Mouse (Mus musculus): ENCODE results near the gene Slc27a5.

Gene Slc27a5

GRCm38 (mm10) chr7:12998053-12998452 lies at the start of gene Slc27a5:
Gene Slc27a5, minus strand, starts transcription at chr7:12998192.
- TF ChIP-seq GATA4 (IDR thresholded peaks at IDR 0.05; ENCODE audit: insufficient replicate concordance, low read length) = no peak; the same call in 1 of the 2 replicates

GRCm38 (mm10) chr7:13046084-13046483 lies 48.1 kb upstream of the Slc27a5 start:
- TF ChIP-seq GATA4 (IDR thresholded peaks at IDR 0.05; ENCODE audit: insufficient replicate concordance, low read length) = no peak

DNA sequence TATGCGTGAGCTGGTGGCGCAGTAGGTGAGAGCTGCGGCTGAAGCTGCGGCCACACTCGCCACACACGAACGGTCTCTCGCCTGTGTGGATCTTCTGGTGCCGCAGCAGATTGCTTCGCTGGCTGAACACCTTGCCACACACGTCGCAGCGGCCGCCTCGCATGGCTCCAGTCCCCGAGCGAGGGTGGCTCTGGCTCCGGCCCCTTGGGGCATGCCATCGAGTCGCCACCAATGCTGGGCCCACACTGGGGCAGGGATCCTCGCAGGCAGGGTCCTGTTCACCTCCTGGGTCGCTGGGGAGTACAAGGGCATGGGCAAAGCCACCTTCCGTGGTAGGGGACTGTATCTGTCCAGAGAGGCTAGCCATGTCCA lies 46.2 kb upstream of the Slc27a5 start:
- TF ChIP-seq GATA4 (IDR thresholded peaks at IDR 0.05; ENCODE audit: insufficient replicate concordance, low read length) = no peak

- no peak for TF ChIP-seq GATA4 (IDR thresholded peaks at IDR 0.05; ENCODE audit: insufficient replicate concordance, low read length)
These were observed 45.7 kb upstream of the Slc27a5 start for GRCm38 (mm10) chr7:13043445-13044253.

DNA sequence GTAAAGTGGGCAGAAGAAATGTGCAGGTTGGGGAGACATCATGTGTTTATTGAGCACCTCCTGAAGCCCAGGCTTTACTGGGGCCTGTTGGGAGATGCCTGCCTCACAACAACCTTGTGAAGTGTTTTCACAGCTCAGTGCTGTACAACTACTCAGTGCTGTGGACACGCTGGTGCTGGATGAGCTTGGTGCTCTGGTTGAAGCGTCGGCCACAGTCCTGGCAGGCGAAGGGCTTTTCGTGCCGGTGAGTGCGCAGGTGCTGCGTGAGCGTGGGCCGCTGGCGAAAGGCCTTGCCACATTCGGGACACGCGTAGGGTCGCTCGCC lies 45.1 kb upstream of the Slc27a5 start:
- TF ChIP-seq GATA4 (IDR thresholded peaks at IDR 0.05; ENCODE audit: insufficient replicate concordance, low read length) = no peak

GRCm38 (mm10) chr7:13042511-13042910 lies 44.5 kb upstream of the Slc27a5 start:
- no peak for TF ChIP-seq GATA4 (IDR thresholded peaks at IDR 0.05; ENCODE audit: insufficient replicate concordance, low read length)

DNA sequence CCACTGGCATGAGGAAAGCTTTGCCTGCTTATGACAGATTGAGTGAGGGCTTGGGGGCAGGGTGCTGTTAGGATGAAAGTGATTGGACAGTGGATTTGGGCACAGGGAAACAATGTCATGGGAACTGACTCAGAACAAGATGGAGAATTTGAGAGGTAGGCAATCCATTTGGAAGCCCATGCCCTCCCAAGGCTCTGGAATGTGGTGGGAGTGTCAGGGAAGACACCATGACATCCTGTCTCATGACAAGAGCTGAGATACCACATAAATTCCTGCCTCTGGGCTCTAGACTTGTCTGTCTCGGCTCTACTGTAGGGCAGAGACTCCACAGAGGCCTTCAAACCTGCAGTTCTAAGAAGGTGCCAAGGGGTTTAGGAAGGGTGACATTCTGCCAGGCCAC lies 43.3 kb upstream of the Slc27a5 start:
- TF ChIP-seq GATA4 (IDR thresholded peaks at IDR 0.05; ENCODE audit: insufficient replicate concordance, low read length) = no peak

DNA sequence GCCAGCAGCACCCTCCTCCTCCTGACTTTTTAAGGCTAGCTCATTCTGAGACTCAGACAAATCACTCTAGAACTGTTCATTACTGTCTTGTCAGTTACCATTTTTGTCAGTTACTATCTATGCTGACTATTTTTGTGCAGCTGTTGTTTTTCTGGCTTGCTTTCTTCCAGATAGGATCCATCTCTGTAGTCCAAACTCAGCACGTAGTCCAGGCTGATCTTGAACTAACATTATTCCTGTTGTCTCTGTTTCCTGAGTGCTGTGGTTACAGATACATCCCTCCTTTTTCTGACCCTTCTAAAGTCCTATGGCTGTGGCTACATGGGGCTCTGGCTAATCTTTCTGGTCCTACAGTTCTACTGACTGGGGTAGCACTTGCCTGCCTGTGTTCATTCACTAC lies 41.2 kb upstream of the Slc27a5 start:
- TF ChIP-seq GATA4 (IDR thresholded peaks at IDR 0.05; ENCODE audit: insufficient replicate concordance, low read length) = no peak

DNA sequence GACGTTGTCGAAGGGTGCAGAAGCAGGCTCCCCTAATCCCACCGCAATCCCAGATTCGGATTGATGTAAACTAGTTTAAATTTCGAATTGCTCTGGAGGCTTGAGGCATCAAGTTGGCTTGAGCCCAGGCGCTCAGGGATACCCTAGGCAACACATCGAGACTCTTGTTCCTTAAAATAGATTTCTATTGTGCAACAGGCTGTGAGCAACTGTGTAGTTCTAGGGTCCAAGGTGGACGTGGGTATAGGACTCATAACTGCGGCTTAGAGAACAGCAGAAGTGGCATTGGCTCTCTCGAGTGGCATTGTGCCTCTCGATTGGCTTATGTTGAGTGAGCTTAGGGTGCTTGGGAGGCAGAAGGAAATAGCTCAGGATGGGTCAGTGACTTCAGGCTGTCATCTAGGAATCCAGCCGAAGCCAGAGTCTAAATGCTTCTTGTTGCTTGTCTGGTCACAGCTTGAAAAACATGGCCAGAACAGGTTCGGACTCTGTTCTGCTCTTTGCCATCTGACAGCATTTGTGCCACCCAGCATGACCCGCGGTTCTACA lies 40.7 kb upstream of the Slc27a5 start:
- TF ChIP-seq GATA4 (IDR thresholded peaks at IDR 0.05; ENCODE audit: insufficient replicate concordance, low read length) = no peak

DNA sequence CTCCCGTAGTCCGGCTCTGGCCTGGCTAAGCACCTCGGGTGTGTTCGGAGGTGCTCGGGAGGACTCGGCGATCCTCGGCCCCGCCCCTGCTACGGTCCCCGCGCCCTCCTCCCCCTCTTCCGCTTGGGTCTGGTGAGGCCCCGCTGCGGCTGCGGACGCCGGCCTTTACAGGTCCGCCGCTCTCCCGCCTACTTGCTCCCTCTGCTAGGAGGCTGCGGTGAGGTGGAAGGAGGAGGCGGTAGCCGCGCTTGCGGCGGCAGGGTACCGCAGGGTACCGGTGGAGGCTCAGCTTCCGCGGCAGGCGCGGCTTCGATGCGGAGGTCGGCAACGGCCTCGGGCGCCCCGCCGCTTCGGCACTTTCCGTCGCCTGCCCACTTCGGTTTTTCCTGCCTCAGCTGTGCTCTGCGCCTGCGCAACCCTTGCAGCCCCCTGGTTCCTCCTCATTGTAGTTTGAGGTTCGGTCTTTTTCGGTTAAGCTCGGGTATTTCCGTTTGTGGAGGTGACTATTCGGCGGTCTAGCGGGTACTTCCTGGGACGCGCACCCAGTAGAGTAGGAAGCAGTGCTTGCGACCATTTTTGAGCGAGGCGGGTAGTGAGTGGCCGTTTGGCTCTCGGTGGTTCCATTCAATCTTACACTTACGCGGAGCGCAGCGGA lies 40.0 kb upstream of the Slc27a5 start, which contains the start of gene Ube2m:
TSS of gene Ube2m (minus strand) at position 375 of the 655 bp plus-strand sequence.
- peak; percentile 19; the same call in 1 of the 2 replicates for TF ChIP-seq GATA4 (IDR thresholded peaks at IDR 0.05; ENCODE audit: insufficient replicate concordance, low read length)

- TF ChIP-seq GATA4 (IDR thresholded peaks at IDR 0.05; ENCODE audit: insufficient replicate concordance, low read length) = no peak
These were observed 39.4 kb upstream of the Slc27a5 start for GRCm38 (mm10) chr7:13037366-13037765.

DNA sequence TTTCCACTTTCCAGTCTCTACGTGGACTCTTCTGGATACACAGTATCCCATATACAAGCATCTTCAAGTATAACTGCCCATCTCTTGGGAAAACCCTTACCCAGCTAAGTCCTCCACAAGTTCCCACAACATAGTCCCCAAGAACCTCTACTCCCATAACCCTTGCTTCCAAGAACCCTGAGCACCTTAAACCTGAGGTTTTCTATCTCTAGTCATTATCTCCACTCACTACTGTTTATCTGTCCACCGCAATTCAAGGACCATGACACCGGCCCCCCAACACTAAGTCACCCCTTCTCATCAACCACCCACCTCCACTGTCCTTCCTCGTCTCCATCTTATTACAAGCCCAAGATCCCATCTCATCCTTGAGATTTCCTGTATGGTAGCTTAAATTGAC lies 38.8 kb upstream of the Slc27a5 start:
- no peak for TF ChIP-seq GATA4 (IDR thresholded peaks at IDR 0.05; ENCODE audit: insufficient replicate concordance, low read length)

DNA sequence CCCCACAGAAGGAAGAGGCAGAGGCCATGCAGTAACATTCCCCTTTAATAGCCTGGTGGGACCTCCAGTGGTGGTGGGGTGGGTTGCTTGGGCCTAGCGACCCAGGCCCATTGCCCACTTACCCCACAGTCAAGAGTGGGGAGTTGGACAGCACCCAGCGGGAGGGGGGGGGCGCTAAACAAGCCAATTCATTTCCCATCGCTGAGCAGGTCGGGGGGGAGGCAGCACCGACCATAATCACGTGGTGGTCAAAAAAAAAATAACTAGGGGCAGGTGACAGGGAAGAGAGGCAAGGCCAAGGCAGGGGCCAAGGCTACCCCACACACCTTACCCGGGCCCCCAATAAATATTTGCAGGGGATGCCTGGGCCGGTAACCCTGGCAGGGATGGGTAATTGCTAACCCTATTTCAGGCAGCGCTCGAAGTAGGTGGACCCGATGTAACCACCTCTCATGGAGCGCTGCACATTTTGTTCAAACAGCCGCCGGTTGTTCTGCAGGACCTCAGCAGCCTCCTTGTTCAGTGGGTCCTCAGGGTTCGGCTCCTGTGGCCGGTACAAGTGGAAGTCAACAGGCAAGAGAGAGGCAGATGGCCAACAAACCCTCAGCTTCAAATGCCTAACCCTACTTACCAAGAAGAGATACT lies 37.3 kb upstream of the Slc27a5 start:
- no peak for TF ChIP-seq GATA4 (IDR thresholded peaks at IDR 0.05; ENCODE audit: insufficient replicate concordance, low read length)

DNA sequence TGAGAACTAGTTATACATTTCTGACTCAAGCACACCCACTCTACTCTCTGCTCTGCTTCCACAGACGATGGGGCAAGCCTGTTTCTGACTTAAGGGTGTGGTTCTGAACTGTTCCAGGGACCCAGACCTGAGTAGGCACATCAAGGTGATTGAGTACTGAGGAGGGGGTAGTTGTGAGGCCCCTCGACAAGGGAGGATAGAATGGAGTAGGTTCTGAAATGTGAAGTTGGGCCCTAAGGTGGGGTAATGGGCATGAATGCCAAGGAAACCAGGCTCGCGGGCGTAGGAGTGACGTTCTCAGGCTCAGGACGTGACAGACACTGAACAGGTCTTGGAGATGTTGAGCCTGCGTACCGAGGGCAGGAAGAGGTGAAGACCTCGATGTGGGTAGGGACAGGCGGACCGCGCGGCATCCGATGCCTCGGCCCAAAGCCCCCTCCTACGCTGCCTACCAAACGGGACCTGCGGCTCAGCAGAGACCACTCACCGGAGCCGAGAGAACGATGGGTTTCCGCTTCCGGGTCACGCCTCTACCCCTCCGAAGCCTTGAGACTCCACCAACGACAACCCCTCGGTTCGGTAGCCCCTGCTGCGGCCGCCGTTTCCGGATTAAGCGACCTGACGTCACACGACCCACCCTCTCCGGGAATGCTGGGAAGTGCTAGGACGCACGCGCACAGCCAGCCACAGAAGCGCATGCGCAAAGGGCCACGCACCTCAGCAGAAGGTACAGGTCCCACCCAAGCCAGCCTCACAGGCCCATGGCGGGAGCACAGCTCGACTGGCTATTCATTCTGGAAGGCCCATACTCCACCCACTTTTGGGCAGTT lies 36.4 kb upstream of the Slc27a5 start, which contains the start of gene Chmp2a:
TSS of gene Chmp2a (minus strand) at position 660 of the 830 bp plus-strand sequence.
- TF ChIP-seq GATA4 (IDR thresholded peaks at IDR 0.05; ENCODE audit: insufficient replicate concordance, low read length) = peak; percentile 32; the same call in 1 of the 2 replicates

Data from liver, adult (tissue).